In genomic region chr2:76128105-76129057, GRCm38 (mm10) we compare ENCODE assay signal across 7 mouse cellular contexts.
DNase-seq lines count a peak whose midpoint lies in the region; ATAC-seq lines count a peak whose summit lies in the region.

No protein-coding gene starts in this region.

- H3K9ac ChIP-seq in hindbrain, embryonic 13.5 days, result no peak overlapping the region

- H3K4me1 ChIP-seq in hindbrain, embryonic 13.5 days (replicated peaks), result peaks cover 17% of the 10 kb centered on the region

- H3K36me3 ChIP-seq in hindbrain, embryonic 13.5 days, result no peaks in the 10 kb centered on the region

- peak; percentile 71 for ATAC-seq in CD4-positive, CD25-positive, alpha-beta regulatory T cell, adult 4 months
- ATAC-seq in hindbrain, embryonic 13.5 days (ENCODE audit: low FRiP score), result no peak

- 0 out of 2 replicates have a peak overlapping the region, but pooled peaks have one; percentile 8 for H3K4me2 ChIP-seq in hindbrain, embryonic 13.5 days

- DNase-seq in layer of hippocampus, adult 18-20 months (ENCODE audit: low spot score in 2 of 2), result peak; percentile 33 to 34
- no peak for DNase-seq in layer of hippocampus, adult 11-12 months (ENCODE audit: low spot score)
- DNase-seq in MN1 (ENCODE audit: low spot score), result peak; percentile 78
- DNase-seq in retina, embryonic 14.5 days (ENCODE audit: low spot score), result peak; percentile 68
- DNase-seq in spleen, adult 18-20 months, result no peak

- H3K27ac ChIP-seq in hindbrain, embryonic 13.5 days, result 0 out of 2 replicates have a peak overlapping the region, but pooled peaks have one; percentile 1

- WGBS in hindbrain, embryonic 13.5 days, result 54% methylated on average over 9 of the region's 9 CpGs

- H3K27me3 ChIP-seq in hindbrain, embryonic 13.5 days, result no peaks in the 10 kb centered on the region

- H3K4me3 ChIP-seq in hindbrain, embryonic 13.5 days, result no peak overlapping the region

- H3K9me3 ChIP-seq in hindbrain, embryonic 13.5 days, result no peaks in the 10 kb centered on the region

Comparison
In these comparisons a context has a peak if more than half of its experiments do, and no peak if none do; other contexts are left out.
1. DNase-seq: peak in layer of hippocampus, adult 18-20 months (2 of 2), MN1 (single experiment) and retina, embryonic 14.5 days (single experiment); none in layer of hippocampus, adult 11-12 months (single experiment) and spleen, adult 18-20 months (0 of 2).